Mouse (Mus musculus) kidney, adult 8-10 months (tissue): ENCODE measurements around the gene Olfr706.
"Not testable (repeated sequence)": the region's sequence is repeated elsewhere in the genome, so short reads cannot be mapped to it uniquely, and the experiment has no call there.

Source experiments
- DNase-seq, 2 experiments: peaks; one replicate each; pipeline ENCODE4 v3.0.0; 2022

Olfr706 gene

GRCm38 (mm10) chr7:106888062-106888461 lies at the start of gene Olfr706:
TSS of gene Olfr706 (minus strand) at chr7:106888162.
- no peak for DNase-seq

- no peak for DNase-seq
These were observed 44.2 kb upstream of the Olfr706 start, which contains the start of gene Olfr709-ps1 for GRCm38 (mm10) chr7:106932119-106932518. TSS of gene Olfr709-ps1 (minus strand) at chr7:106932219.

GRCm38 (mm10) chr7:106920961-106921360 lies 33.0 kb upstream of the Olfr706 start:
- DNase-seq = not testable (repeated sequence)

- DNase-seq = no peak
These were observed 19.7 kb upstream of the Olfr706 start, which contains the start of gene Olfr1532-ps1 for GRCm38 (mm10) chr7:106907676-106908075. TSS of gene Olfr1532-ps1 (plus strand) at chr7:106908001.

GRCm38 (mm10) chr7:106901141-106901540 lies 13.2 kb upstream of the Olfr706 start, which contains the start of gene Olfr707:
TSS of gene Olfr707 (minus strand) at chr7:106901241.
- DNase-seq = not testable (repeated sequence)

- DNase-seq = no peak
These were observed 11.2 kb downstream of the Olfr706 start, which contains the start of gene Olfr705 for GRCm38 (mm10) chr7:106876791-106877190. TSS of gene Olfr705 (minus strand) at chr7:106876891.

GRCm38 (mm10) chr7:106862885-106863284 lies 25.1 kb downstream of the Olfr706 start, which contains the start of gene Olfr704:
TSS of gene Olfr704 (plus strand) at chr7:106863185.
- DNase-seq = no peak

- no peak for DNase-seq
These were observed 44.9 kb downstream of the Olfr706 start, which contains the start of gene Olfr703 for GRCm38 (mm10) chr7:106843060-106843459. TSS of gene Olfr703 (plus strand) at chr7:106843360.

GRCm38 (mm10) chr7:106833793-106834192 lies 54.2 kb downstream of the Olfr706 start, which contains the start of gene Olfr702:
TSS of gene Olfr702 (minus strand) at chr7:106833893.
- DNase-seq = no peak
